Mouse (Mus musculus): ENCODE results near the gene Inip. TPM values are rescaled to one million over a fixed set of nuclear protein-coding genes. Genes with fewer than 3 reads are reported as not detected.
A peak's percentile ranks its signal among the peaks of the same experiment; 100 is the strongest.

The Inip gene
- total RNA-seq (2021) = 1 to 10 TPM; 7.5 to 9.3 TPM
- long read RNA-seq, experiment 1, transcript Inip-202 (4 exons, 1,438 nt) = major isoform, 5 of 10 reads
- long read RNA-seq, experiment 1, partial matches to known transcripts = 0 of 10 reads
- long read RNA-seq, experiment 1, other reads (novel, unspliced or antisense) = 2 of 10 reads
- long read RNA-seq, experiment 2, transcript Inip-202 (4 exons, 1,438 nt) = major isoform, 5 of 10 reads
- long read RNA-seq, experiment 2, partial matches to known transcripts = 0 of 10 reads
- long read RNA-seq, experiment 2, other reads (novel, unspliced or antisense) = 1 of 10 reads

DNA sequence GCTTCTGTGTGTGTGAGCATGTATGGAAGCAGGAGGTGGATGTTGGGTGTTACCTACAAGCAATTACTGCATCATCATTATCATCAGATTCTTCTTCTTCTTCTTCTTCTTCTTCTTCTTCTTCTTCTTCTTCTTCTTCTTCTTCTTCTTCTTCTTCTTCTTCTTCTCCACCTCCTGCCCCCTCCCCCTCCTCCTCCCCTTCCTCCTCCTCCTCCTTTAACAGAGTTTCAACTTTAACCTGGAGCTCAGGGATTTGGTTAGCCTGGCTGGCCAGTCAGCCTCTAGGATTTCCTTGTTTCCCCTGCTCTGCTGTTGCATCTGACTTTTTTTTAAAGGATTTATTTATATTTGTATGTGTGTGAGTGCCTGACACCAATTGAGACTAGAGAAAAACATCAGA lies at the start of gene Inip:
Inip (minus strand) TSS at position 101 of the 400 bp plus-strand sequence.
- DNase-seq (ENCODE audit: low spot score in 2 of 2) = no peak

DNA sequence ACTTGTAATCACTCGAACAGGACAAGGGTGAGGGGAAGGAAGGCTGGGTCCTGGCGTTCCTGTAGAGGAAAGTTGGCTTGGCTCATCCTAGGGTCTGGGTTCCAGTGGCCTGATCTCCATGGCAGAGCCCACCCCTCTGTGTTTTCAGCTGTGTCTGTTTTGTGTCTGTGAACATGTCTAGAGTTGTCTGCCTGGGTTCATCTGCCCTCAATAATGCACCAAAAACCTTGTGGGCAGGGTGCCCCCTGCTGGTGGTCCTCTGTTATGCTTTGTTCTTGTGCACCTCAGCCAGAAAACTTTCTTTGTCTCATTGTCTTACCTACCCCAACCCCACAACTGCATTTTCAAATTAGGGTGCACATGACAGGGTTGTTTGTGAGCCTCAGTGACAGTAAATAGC lies 48.8 kb upstream of the Inip start:
- DNase-seq (ENCODE audit: low spot score in 2 of 2) = peak; percentile 50 to 70

DNA sequence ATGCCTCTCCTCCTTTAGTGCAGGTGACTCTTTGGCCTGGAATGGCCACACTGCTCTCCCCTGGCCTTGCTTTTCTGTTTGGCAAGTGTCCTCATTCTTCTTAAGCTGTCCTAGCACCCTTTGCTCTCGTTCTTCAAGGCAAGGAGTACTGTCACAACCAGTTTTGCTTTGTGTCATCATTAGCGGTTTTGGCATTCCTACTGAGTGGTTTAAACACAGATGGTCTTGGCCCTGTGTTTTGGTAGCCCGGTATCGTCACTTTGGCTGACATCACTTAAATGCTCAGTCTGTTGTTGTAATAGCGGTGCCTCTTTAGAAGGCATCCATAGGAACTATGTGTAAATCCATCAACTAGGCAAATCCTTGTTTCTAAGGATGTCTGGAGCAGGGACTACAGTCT lies 46.1 kb upstream of the Inip start:
- no peak for DNase-seq (ENCODE audit: low spot score in 2 of 2)

DNA sequence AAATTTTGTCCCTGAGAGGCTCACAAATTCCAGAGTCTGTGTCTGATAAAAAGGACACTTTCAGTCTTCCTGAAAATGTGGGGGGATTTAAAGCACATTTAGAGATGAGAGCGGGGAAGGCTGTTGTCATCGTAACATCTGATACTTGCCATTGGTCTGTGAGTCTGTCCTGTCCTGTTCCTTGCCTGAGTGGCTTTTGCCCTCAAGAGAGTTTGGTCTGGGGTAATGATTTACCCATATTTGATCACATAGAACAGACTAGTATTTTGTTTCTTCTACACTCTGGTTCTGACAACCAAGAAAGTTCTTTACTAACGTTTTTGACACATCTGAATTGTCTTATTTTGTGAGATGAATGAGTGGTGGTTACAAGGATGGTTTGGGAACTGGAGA lies 43.9 kb upstream of the Inip start:
- no peak for DNase-seq (ENCODE audit: low spot score in 2 of 2)

DNA sequence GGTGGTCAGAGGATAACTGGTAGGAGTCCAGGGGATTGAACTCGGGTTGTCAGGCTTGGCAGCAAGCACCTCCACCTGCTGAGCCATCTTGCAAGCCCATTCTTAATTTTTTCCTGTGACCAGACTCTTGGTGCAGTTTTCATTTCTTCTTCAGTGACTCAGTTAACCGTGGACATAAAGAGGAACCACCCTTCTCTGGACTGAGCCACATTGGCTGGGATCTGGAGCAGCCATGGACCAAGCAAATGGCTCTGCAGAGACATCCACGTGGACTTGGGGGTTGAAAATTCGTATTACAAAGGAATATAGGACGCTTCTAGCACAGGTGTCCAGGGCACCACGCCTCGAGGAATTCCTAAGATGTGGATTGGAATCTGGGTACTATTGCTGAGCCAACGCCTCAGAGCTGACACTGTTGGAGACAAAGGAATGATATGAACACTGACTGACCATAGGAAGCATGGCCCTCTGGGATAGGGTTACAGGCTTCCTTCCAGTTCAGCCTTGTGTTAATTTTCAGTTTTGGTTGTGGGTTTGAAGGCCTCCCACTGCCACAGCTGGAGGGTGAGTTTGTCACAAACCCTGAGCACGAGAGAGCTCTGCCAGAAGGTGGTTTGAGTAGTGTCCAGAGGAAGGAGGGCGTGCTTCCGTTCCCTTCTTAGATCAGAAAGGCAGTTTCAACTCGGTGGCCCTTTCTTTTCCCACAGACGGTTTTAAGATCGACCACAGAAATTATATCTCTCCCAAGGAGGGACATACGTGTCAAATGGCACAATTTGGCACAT lies 43.3 kb upstream of the Inip start:
- DNase-seq (ENCODE audit: low spot score in 2 of 2) = no peak

DNA sequence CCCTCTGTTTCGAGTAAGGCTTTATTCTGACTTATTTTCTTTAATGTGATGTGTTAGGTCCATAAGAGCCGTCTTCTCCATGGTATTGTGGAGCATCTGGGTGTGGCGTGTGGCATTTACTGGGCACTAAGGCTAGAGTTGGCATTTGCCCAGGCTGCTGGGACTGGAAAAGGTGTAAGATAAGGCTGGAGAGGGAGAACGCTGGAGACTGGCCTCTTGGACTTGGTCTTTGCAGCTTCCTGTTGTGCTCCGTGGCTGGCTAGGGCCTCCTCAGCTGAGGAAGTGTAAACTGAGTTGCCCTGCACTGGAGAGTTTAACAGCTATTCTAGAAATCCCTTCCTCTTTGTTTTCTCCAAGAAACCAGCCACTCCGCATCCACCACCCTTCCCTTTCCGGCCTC lies 36.3 kb upstream of the Inip start:
- no peak for DNase-seq (ENCODE audit: low spot score in 2 of 2)

DNA sequence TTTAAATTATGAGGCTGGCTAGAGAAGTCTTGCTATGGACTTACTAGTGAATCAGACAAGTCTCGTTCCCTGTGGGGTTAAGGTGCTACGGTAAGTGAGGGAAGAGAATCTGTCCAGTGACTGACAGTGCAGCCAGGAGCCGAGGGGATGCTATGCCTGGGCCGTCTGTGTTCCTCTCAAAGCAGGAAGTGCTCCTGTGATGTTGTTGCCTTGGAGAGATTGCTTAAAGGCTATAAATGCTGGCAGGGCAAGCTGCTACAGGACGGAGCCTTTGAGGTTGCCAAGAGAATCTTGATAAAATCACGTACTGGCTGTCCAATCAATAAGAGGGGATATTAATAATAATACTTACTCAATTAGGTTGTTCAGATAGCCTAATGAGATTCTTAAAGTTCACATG lies 31.4 kb upstream of the Inip start:
- DNase-seq (ENCODE audit: low spot score in 2 of 2) = no peak

DNA sequence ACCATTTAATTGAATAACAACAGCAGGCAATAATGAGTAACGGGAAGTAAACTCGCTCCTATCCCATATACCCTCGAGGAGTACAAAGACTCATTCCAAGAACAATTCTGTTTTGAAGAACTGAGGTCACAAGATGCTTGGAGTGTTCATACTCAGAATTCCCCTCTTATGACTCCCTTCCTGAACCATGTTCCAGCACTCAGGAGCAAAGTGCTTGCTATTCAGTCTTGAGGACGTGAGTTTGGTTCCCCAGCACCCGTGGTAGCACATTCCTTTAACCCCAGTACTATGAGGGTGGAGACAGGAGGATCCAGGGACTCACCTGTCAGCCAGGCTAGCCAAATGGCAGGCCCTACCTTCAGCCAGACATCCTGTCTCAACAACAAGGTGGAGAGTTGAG lies 29.6 kb upstream of the Inip start:
- DNase-seq (ENCODE audit: low spot score in 2 of 2) = no peak

DNA sequence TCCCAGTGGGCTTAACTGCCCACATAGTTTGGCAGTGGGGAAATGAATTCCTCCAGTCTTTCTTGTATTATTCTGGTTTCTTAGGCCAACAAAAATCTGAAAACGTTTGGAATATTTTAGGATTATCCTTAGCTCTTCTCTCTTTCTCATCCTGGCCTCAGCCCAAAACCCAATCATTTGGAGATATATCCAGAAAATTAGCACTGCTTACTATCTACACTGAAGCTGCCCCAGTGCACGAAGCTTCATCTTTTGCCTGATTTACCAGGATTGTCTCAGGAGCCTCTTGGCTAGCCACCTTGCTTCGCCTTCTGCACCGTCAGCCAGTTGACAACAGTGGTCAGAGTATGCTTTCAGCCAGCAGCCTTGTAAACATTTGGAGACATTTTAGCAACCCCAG lies 27.7 kb upstream of the Inip start:
- no peak for DNase-seq (ENCODE audit: low spot score in 2 of 2)

DNA sequence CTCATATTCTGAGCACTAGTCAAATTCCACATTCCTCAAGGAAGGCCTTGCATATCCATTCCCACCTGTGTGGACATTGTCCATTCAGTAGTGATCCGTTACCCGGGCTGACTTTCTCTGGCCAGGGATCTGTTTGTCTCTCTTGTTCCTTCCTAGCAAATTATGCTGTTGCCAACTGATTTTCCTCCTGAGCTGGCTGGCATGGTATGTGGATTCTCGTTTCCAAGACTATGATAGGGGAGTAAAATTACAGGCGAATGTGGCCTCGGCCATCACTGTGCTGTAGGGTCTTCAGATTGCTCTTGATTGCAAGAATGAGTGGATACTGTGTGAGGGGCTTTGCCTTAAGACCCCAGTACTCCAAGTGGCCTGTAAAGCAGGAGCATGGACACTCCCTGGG lies 25.0 kb upstream of the Inip start:
- DNase-seq (ENCODE audit: low spot score in 2 of 2) = no peak

DNA sequence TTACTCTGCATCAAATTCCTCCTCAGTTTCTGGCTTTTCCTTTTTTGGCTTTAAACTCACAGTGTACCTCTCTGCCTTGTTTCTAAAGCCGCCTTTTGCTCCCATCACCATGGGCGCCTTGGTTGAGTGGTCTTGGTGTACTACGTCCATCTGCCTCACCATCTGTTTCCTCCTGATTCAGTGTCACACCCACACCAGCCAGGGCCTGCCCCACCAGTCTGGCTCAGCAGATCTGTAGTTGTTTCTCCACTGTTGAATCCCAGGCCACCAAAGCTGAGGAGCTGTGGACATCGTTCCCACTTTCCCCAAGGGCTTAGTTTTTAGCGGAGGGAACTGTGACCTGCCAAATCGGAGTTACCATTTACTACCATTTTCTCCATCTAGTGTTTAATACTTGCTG lies 24.2 kb upstream of the Inip start:
- no peak for DNase-seq (ENCODE audit: low spot score in 2 of 2)

DNA sequence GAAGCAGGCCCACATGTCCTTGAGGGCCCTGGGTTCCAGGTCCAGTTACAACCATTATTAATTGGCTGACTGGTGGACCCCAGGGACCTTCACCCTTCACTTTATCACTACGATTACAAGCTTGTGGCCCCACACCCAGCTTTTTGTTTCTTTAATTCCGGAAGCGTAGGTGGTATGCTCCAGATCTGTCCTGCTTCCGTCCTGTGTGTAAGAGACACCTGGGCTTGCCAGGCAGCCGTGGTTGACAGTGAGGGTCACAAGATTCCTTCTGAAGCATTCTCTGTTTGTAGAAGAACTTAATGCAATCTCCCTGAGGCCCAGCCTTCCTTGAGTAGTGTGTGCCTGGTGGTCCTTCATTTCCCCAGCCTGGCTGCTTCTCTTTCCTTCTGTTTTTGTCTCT lies 23.5 kb upstream of the Inip start:
- no peak for DNase-seq (ENCODE audit: low spot score in 2 of 2)

DNA sequence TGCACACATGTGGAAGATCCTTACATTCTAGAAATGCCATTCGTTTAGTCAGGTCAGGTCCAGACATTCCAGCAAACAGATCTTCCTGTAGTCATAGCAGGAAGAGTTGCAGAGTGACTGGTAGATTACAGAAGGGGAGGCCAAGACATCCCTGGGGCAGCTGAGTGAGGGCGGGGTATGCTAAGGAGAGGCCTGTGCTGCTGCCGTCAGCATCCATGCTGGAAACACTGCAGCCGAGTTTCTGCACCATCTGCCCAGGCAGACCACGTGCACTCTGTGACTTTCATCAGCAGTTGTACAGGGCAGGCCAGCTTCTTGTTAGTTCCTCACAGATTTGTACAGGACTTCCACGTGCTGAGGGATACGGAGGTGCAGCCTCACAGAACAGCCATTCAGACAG lies 22.1 kb upstream of the Inip start:
- peak; percentile 27 to 35 for DNase-seq (ENCODE audit: low spot score in 2 of 2)

DNA sequence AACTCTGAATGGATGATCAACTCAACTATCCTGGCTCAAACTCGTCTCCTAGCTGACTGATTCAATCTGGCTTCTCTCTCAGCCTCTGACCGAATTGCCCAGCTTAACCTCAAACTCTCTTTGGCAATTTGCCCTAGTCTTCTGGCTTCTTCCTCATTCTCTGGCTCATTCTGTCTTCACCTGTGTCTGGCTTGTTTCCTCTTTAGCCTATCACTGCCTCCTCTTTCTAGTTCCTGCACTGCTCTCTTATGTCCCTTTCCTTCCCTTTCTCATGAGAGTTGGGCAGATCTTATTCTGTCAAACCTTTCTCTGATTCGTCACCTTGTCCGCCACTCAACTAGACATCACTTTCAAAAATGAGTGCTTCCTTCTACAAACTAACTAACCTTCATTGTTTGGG lies 20.7 kb upstream of the Inip start:
- DNase-seq (ENCODE audit: low spot score in 2 of 2) = no peak

DNA sequence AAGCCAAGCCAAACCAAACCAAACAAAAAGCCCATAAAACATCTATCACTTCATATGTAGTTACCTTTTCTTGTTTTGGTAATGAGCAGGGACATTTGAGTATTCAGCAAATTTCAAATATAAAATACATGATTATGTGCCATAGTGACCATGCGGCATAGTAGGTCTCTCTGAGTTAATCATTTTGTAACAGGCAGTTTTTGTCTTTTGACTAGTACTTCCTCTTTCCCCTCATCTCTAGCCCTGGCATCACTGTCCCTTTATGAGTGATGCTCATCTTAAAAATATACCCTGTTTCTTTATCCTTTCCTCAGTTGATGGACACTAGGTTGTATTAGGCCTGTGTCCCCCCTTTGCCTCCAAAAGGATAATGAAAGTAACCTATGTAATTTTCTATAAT lies 20.1 kb upstream of the Inip start:
- no peak for DNase-seq (ENCODE audit: low spot score in 2 of 2)

DNA sequence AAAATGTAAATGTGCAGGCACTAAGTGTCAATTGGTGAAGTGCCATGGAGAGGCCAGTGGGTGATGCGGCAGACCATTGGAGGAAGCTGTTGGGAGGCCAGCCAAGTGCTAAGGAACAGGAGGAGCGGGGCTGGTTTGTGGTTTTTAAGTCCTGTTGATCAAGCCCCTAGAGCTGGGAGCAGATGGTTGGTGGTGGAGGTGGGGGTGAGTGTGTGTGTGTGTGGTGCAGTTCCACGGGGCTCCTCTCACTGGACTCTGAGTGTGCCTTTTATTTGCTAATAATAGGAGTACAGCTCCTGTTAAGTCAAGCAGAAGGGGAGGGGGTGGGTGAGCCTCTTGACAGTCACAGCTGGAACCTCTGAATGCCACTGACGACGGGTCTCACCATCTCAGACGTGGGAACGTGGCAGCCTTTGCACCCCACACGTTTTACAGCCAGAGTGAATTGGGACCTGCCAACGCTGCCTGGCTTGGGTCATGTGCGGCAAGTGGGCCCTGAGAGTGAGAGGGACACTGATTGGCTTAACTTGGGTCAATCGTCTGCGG lies 18.2 kb upstream of the Inip start:
- peak in 1 of 2 experiments; percentile 18 for DNase-seq (ENCODE audit: low spot score in 2 of 2)

DNA sequence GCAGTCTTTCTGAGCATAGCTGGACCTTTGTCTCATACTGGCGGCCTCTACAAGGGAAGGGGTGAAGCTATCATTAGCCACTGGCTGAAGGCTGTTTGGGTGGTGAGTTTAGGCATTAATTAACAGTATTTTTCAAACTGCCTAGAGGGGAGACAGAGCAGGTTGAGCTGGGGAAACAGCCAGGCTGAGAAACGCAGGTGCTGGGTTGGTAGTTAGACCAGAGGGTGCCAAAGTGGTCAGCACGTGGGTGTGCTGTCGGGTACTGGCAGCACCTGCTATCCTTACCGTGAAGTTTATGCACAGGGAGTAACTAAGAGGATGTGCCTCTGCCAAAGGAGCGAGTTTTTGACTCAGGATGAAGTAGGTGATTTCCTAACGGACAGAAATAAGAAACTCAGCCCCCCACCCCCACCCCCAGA lies 17.7 kb upstream of the Inip start:
- DNase-seq (ENCODE audit: low spot score in 2 of 2) = no peak

DNA sequence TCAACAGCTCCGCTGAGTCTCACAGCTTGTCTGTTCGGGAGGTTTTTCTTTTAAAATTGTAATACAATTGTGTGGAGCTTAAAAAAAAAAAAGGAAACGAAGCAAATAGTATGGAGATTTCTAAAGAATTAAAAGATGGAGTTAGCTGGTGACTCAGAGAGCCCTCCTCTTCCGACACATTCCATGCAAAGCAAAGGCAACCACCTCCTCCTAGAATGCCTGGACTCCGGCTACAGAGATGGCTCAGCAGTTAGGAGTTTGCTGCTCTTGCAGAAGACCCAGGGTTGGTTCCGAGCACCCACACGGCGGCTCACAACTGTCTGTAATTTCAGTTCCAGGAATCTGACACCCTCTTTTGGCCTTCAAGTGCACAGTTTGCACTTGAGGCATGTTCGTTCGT lies 17.1 kb upstream of the Inip start:
- DNase-seq (ENCODE audit: low spot score in 2 of 2) = no peak

DNA sequence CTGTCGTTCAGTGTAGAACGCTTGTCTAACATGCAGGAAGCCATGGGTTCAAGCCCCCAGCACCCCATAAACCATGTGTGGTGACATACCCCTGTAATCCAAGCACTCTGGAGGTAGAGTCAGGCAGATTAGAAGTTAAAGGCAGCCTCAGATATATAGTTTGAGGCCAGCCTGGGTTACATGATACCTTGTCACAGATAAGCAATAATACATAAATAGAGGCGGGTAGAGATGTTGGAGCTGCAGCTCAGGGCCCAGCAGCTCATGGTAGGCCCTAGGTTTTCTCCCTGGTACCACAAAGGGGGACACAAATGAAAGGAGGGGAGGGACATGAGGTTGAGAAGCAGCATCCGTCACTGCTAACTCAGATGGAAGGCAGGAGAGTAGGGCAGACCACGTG lies 16.4 kb upstream of the Inip start:
- DNase-seq (ENCODE audit: low spot score in 2 of 2) = no peak

DNA sequence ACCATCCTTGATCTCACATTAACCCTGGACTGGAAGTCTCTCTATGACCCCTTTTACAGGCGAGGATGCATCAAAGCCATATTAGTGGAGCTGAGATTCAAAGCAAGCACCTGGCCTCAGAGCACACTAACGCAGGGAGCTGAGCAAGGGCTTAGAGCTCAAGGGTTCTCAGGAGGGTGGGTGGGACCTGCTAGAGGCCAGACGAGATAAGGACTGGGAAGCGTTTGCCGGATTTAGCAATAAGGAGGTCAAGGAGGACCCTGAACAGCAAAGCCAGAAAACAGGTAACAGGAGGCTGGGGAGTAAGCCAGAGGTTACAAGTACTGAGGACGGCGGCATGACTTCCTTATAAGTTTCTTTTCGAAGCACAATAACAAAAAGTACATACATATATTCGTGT lies 15.1 kb upstream of the Inip start:
- no peak for DNase-seq (ENCODE audit: low spot score in 2 of 2)

DNA sequence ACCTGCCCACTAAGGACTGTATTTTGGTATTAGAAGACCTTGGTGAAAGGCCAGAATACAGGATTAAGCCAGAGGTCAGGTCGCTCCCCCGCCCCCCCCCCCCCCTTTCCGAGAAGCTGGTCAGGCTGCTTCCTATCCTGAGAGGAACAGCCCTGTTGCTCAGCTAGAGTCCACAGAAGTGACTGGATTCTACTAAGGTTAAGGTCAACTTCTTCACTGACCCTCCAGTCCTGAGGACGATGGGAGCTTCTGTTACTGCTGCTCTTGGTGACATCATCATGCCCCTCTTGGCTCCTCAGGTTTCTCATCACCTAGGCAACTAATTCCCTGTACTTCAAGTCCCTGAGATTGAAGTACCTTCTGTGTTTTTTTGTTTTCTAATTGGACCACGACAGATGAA lies 14.6 kb upstream of the Inip start:
- DNase-seq (ENCODE audit: low spot score in 2 of 2) = no peak

DNA sequence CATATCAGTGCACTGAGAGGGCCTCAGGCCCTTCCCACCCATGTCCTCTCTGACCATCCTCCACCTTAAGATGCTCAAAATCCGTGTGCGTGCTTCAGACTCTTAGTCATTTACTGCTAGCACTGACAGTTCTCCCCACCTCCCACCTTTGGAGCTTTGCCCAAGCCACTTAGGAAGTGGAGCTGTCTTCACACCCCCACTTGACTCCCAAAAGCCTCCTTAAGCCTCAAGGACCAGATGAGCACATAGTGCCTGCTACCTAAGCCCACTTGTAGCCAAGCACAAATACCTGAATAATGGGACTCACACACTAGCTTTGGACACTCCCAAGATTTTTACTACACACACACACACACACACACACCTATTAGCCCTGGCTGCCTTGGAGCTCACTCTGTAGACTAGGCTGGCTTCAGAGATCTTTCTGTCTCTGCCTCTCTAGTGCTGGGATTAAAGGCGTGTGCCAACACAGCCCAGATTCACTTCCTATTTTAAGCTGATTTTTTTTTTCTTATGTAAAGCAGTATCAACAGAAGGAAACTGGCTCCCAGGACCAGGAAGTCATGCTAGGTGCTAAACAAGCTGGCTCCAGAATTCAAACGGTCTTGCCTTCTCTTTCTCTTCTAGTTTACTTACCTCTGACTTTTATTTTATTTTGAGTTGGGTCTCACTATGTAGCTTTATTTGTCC lies 13.9 kb upstream of the Inip start:
- no peak for DNase-seq (ENCODE audit: low spot score in 2 of 2)
